Mouse (Mus musculus) hindbrain, embryonic 16.5 days (tissue): ENCODE data around the gene Lyrm7. TPM values are rescaled to one million over a fixed set of nuclear protein-coding genes. Genes with fewer than 3 reads are reported as not detected.
"Not testable (repeated sequence)": the region's sequence is repeated elsewhere in the genome, so short reads cannot be mapped to it uniquely, and the experiment has no call there.

Experiments used
- ATAC-seq: fragments of 200-750 bp; cut with Nextera tagmentation; 2 replicates; pipeline ENCODE4 v1.8.0; 2017; ENCODE audit warnings: moderate TSS enrichment, moderate library complexity
- H3K27ac ChIP-seq: fragments of 300-500 bp; sonication (generic); 2 replicates; pipeline ENCODE4 v1.5.1; 2014; ENCODE audit warnings: low read depth, mild to moderate bottlenecking, control low read depth, low read length, moderate library complexity
- H3K27me3 ChIP-seq: fragments of 300-500 bp; sonication (generic); replicated peaks from 2 replicates; pipeline ENCODE4 v1.6.1; 2014; ENCODE audit warnings: low read length; ENCODE audit not compliant: control insufficient read depth, insufficient read depth
- H3K36me3 ChIP-seq: fragments of 300-500 bp; sonication (generic); 2 replicates; pipeline ENCODE4 v1.6.1; 2014; ENCODE audit warnings: mild to moderate bottlenecking, low read length, moderate library complexity, mixed read lengths; ENCODE audit not compliant: control insufficient read depth, insufficient read depth
- H3K4me1 ChIP-seq: fragments of 300-500 bp; sonication (generic); 2 replicates; pipeline ENCODE4 v1.6.1; 2014; ENCODE audit warnings: low read depth, low read length; ENCODE audit not compliant: control insufficient read depth, insufficient read depth
- H3K4me2 ChIP-seq: fragments of 300-500 bp; sonication (generic); 2 replicates; pipeline ENCODE4 v1.6.1; 2014; ENCODE audit warnings: mild to moderate bottlenecking, low read length, control low read depth, moderate library complexity
- H3K4me3 ChIP-seq: fragments of 300-500 bp; sonication (generic); 2 replicates; pipeline ENCODE4 v1.5.1; 2014; ENCODE audit warnings: mild to moderate bottlenecking, low read length, control low read depth, moderate library complexity
- H3K9ac ChIP-seq: fragments of 300-500 bp; sonication (generic); 2 replicates; pipeline ENCODE4 v1.6.1; 2014; ENCODE audit warnings: low read depth, mild to moderate bottlenecking, control low read depth, low read length, moderate library complexity
- H3K9me3 ChIP-seq: fragments of 300-500 bp; sonication (generic); 2 replicates; pipeline ENCODE4 v1.6.1; 2014; ENCODE audit warnings: mild to moderate bottlenecking, low read length, moderate library complexity; ENCODE audit not compliant: control insufficient read depth
- WGBS: fragments of 180-500 bp; shearing (Covaris S2); extraction: QIAGEN DNeasy Blood & Tissue Kit; methylation state at CpG from one replicate; pipeline ENCODE4 v1.1.7; 2014; 5-methylcytosine and 5-hydroxymethylcytosine counted together
- polyA plus RNA-seq: library from polyadenylated mRNA; unstranded; fragments of >200 nt; fragmentation: Nextera tagmentation; extraction: Ambion mirVana; gene quantifications from 2 replicates; pipeline ENCODE4 v1.2.1, GENCODE M21; 2015

Gene Lyrm7
- polyA plus RNA-seq, 1 experiment from 2014 or later, result 10.6 TPM

DNA sequence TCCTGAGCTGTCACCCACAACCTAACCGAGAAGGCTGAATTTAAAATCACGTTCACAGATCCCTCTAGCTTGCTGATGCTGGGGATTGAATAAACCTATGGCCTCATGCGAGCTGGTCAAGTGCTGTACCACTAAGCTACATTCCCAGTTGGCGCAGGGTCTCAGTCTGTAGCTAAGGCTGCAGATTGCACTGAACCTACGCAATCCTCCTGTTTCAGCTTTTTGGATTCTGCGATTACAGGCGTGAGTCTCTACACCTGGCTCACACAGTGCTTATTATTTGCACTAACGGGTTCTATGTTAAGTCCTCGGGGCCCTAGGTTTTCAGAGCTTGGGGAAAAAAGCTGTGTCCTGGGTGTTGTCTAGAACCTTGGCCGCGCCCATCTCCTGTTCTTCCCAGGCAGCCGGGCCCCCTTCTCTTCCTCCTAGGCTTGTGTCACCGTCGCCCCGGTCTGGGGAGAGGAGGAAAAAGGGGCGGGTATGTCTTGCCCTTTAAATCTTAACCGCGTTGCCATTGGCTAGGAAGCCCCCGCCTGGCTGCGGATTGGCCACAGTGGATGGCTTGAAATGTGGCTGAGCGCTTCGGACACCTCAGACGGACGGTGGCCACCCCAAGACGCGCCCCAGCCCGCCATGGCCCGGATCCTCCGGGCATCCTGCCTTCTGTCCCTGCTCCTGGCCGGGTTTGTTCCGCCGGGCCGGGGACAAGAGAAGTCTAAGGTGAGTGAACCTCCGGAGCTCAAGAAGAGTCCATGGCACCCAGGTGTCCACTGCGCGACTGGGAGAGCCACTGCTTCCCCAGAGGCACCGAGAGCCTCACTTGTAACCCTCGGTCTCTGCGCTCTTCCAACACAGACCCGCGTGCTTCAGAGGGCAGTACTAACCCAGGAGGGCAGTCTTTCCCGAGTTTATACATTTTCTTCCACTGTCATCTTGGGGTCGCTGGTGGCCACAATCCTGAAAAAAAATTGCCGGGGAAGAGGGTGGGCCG is 41.9 kb upstream of the Lyrm7 start, which contains the start of gene Gpx3:
TSS of gene Gpx3 (plus strand) at position 121 of the 991 bp plus-strand sequence.
- Histone ChIP-seq H3K27ac (no peak within 1 kb of the TSS), H3K36me3 (no peaks in the 10 kb centered on the region), H3K4me2 (peak within 1 kb of the TSS; percentile 82), H3K9me3 (no peaks in the 10 kb centered on the region), H3K4me3 (peak within 1 kb of the TSS; percentile 51), H3K9ac (peak within 1 kb of the TSS; percentile 65), H3K4me1 (no peaks in the 10 kb centered on the region; the same call in 1 of the 2 replicates), H3K27me3 (no peaks in the 10 kb centered on the region)
- 15% methylated on average over 40 of the region's 45 CpGs for WGBS
- ATAC-seq, result peak; percentile 97

DNA sequence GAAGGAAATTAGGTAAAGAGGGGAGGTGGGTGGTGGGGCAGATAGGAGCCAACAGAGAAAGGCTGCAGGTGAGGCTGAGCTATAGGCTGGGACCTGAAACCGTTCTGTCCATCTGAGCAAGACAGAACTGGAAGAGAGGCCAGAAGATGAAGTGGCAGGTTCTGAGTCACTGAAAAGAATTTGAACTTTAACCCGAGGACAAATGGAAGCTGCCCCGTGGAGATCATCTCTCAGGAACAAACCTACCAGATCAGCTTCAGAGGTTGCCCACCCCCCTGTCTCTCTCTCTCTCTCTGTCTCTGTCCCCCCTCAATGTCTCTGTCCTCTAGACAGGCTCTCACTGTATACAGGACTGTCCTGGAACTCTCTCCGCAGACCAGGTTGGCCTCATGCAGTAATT is 38.9 kb upstream of the Lyrm7 start:
- H3K27me3 ChIP-seq, result no peaks in the 10 kb centered on the region
- H3K9me3 ChIP-seq, result no peaks in the 10 kb centered on the region
- H3K4me1 ChIP-seq, result no peaks in the 10 kb centered on the region; the same call in 1 of the 2 replicates
- no peak overlapping the region for H3K4me3 ChIP-seq
- ATAC-seq, result no peak
- H3K9ac ChIP-seq, result no peak overlapping the region
- no peaks in the 10 kb centered on the region for H3K36me3 ChIP-seq
- no peak overlapping the region for H3K27ac ChIP-seq
- WGBS, result 74% methylated on average over 4 of the region's 4 CpGs
- no peak overlapping the region for H3K4me2 ChIP-seq

DNA sequence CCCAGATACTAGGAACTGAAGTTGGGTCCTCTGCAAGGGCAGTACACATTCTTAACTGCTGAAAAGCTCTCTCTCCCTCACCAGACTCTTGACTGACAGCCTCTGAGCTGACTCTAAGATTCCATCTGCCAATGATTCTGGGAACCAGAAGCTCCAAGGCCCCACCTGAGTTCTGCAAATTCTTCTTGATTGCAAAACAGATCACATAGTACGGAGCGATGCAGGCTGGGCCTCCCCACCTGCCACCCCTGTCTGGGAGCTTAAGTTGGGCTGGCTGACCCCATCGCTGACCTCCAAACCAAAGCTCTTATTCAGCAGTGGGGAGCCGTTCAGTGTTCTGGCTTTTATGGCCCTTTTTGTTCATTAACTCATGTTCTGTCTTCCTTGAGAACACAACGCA is 36.8 kb upstream of the Lyrm7 start:
- H3K36me3 ChIP-seq, result no peaks in the 10 kb centered on the region
- no peaks in the 10 kb centered on the region; the same call in 1 of the 2 replicates for H3K4me1 ChIP-seq
- H3K27me3 ChIP-seq, result no peaks in the 10 kb centered on the region
- no peak overlapping the region for H3K9ac ChIP-seq
- ATAC-seq, result no peak
- 42% methylated on average over 5 of the region's 5 CpGs for WGBS
- H3K4me3 ChIP-seq, result no peak overlapping the region
- H3K27ac ChIP-seq, result no peak overlapping the region
- H3K4me2 ChIP-seq, result no peak overlapping the region
- no peaks in the 10 kb centered on the region for H3K9me3 ChIP-seq

DNA sequence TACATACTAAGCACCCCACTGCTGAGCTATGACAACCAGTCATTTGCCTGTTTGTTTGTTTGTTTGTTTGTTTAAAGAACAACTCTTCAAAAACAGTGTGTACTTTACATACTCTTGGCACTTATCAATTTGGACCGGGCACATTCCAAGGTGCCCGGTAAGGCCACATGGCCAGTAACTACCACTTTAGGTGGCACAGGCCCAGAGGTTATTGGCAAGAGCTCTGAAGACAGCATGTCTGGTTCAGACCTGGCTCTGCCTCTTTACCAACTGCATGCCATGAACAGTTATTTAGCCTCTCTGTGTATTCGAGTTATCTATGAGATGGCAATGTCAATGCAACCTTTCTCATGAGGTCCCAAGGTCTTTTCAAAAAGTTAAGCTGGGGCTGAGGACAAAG is 35.9 kb upstream of the Lyrm7 start:
- not testable (repeated sequence) for H3K4me1 ChIP-seq, H3K36me3 ChIP-seq, H3K4me2 ChIP-seq, H3K4me3 ChIP-seq, H3K9ac ChIP-seq, ATAC-seq, H3K27ac ChIP-seq, H3K27me3 ChIP-seq, H3K9me3 ChIP-seq
- 91% methylated on average over 3 of the region's 3 CpGs for WGBS

DNA sequence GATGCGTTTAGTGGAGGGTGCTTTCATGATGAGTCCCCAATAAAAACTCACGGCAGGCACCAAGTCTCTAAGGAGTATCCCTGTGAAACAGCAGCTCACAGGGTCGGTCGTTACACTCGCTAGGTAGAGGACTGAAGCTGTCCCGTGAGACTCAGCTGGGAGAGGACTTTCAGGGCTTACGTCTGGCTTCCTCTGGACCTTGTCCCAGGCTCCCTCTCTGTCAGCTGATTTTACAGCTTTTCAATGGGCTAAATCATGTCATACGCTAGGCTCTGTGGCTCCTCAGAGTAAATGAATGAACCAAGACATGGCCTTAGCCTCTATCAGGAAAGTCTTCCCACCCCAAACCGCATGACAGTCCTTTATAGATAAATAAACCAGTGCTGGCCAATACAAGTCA is 33.9 kb upstream of the Lyrm7 start:
- WGBS, result 63% methylated on average over 9 of the region's 9 CpGs
- H3K4me1 ChIP-seq, result no peaks in the 10 kb centered on the region
- no peaks in the 10 kb centered on the region for H3K27me3 ChIP-seq
- no peaks in the 10 kb centered on the region for H3K9me3 ChIP-seq
- H3K27ac ChIP-seq, result no peak overlapping the region
- ATAC-seq, result no peak
- H3K9ac ChIP-seq, result no peak overlapping the region
- H3K36me3 ChIP-seq, result no peaks in the 10 kb centered on the region
- H3K4me3 ChIP-seq, result no peak overlapping the region
- no peak overlapping the region for H3K4me2 ChIP-seq

DNA sequence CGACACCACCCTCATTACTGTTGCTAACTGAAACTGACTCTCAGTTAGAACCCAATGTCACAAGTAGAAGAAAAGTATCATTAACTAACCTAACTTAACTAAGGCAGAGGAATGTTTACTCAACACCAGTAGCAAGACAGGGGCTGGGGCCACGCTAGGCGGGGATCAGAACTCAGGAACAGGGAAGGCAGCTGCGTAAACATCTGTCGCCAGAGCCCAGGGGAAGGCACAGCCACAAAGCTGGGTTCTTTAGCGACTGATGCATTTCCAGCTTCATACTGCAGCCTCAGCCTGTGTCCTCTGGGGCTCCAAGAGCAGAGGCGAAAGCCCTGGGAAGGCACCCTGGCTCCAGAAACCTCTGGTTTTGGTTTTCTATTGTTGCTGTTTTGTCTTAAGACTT is 31.4 kb upstream of the Lyrm7 start:
- WGBS, result 57% methylated on average over 7 of the region's 7 CpGs

DNA sequence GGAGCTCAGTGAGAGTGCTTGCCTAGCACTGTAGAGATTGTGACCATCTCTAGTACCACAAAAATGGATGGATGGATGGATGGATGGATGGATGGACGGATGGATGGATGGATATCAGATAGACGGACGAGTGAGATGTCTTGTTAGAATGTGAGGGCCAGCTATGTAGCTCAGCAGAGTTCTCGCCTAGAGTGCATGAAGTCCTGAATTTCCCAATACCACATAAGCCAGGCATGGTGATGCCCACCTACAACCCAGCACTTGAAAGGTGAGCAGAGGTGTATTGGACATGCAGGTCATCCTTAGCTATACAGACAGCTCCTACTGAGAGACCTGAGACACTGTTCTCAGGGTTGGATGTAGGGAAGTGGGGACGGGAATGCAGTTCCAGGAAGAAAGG is 30.6 kb upstream of the Lyrm7 start:
- WGBS, result 84% methylated on average over 5 of the region's 5 CpGs
- no peaks in the 10 kb centered on the region for H3K36me3 ChIP-seq
- no peaks in the 10 kb centered on the region for H3K9me3 ChIP-seq
- no peaks in the 10 kb centered on the region for H3K27me3 ChIP-seq
- H3K4me1 ChIP-seq, result no peaks in the 10 kb centered on the region
- no peak overlapping the region for H3K4me3 ChIP-seq
- H3K9ac ChIP-seq, result no peak overlapping the region
- H3K27ac ChIP-seq, result no peak overlapping the region
- no peak for ATAC-seq
- H3K4me2 ChIP-seq, result no peak overlapping the region

More for the DNA sequence above, 31.4 kb upstream of the Lyrm7 start:
- Histone ChIP-seq H3K4me2 (no peak overlapping the region), H3K27ac (no peak overlapping the region), H3K4me1 (no peaks in the 10 kb centered on the region), H3K4me3 (no peak overlapping the region), H3K36me3 (no peaks in the 10 kb centered on the region), H3K9ac (no peak overlapping the region), H3K9me3 (no peaks in the 10 kb centered on the region), H3K27me3 (no peaks in the 10 kb centered on the region)
- no peak for ATAC-seq

DNA sequence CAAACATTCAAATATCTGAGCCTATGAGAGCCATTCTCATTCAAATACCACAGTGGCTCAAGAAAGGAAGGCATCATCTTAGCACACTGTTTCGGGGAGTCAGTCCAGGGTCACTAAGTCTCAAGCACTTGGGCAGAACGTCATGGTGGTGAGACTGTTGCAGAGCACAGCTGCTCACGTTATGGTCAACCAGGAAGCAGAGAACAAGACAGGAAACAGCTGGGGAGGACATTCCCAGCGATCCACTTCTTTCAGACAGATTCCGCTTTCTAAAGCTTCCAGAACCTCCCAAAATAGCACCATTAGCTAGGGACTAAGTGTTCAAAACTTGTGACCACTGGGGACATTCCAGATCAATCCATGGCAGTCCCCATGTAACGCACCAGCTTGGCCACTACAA is 27.2 kb upstream of the Lyrm7 start:
- Histone ChIP-seq H3K27me3 (no peaks in the 10 kb centered on the region), H3K27ac (no peak overlapping the region), H3K9me3 (no peaks in the 10 kb centered on the region), H3K4me2 (no peak overlapping the region), H3K4me3 (no peak overlapping the region), H3K36me3 (no peaks in the 10 kb centered on the region), H3K4me1 (no peaks in the 10 kb centered on the region), H3K9ac (no peak overlapping the region)
- WGBS, result 88% methylated on average over 6 of the region's 6 CpGs
- ATAC-seq, result no peak

DNA sequence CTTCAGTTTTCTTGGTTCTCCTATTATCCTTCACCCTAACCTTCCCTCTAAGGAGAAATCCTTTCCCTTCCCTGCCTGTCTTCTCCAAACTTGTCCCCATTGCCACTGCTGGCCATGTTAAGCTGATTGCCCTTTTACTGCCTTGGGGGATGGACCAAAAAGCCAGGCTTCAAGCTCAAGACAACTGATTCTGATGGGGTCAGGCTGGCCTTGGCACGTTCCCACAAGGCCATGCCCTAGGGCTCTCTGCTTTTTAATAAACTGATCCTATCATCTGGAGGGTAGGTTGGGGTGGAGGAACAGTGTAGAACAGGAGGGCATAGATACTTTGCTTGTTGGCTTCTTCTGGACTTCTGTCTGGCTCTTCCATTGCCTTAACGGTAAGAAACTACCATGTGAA is 24.7 kb upstream of the Lyrm7 start:
- no peak for ATAC-seq
- Histone ChIP-seq H3K4me1 (no peaks in the 10 kb centered on the region), H3K36me3 (no peaks in the 10 kb centered on the region), H3K27ac (no peak overlapping the region), H3K4me3 (no peak overlapping the region), H3K4me2 (no peak overlapping the region), H3K9ac (no peak overlapping the region), H3K27me3 (no peaks in the 10 kb centered on the region), H3K9me3 (no peaks in the 10 kb centered on the region)
- WGBS, result 88% methylated on average over 2 of the region's 2 CpGs
